Mouse (Mus musculus) neural tube, embryonic 15.5 days (tissue): ENCODE results near the gene Rxfp4. TPM values are rescaled to one million over a fixed set of nuclear protein-coding genes. Genes with fewer than 3 reads are reported as not detected.

Source experiments
- ATAC-seq: fragments of 200-750 bp; cut with Nextera tagmentation; 2 replicates; pipeline ENCODE4 v1.8.0; 2017; ENCODE audit warnings: mild to moderate bottlenecking, moderate TSS enrichment, moderate library complexity; ENCODE audit not compliant: low FRiP score
- H3K27ac ChIP-seq: fragments of 300-500 bp; sonication (generic); replicated peaks from 2 replicates; pipeline ENCODE4 v1.5.1; 2015; ENCODE audit warnings: mild to moderate bottlenecking, inconsistent platforms
- H3K27me3 ChIP-seq: fragments of 300-500 bp; sonication (generic); replicated peaks from 2 replicates; pipeline ENCODE4 v1.6.1; 2015; ENCODE audit warnings: inconsistent platforms
- H3K36me3 ChIP-seq: fragments of 300-500 bp; sonication (generic); 2 replicates; pipeline ENCODE4 v1.6.1; 2015; ENCODE audit warnings: inconsistent platforms
- H3K4me1 ChIP-seq: fragments of 300-500 bp; sonication (generic); 2 replicates; pipeline ENCODE4 v1.6.1; 2015; ENCODE audit warnings: inconsistent platforms
- H3K4me2 ChIP-seq: fragments of 300-500 bp; sonication (generic); 2 replicates; pipeline ENCODE4 v1.6.1; 2015; ENCODE audit warnings: inconsistent platforms, mild to moderate bottlenecking, moderate library complexity
- H3K4me3 ChIP-seq: fragments of 300-500 bp; sonication (generic); replicated peaks from 2 replicates; pipeline ENCODE4 v1.5.1; 2015; ENCODE audit warnings: mild to moderate bottlenecking, inconsistent platforms
- H3K9ac ChIP-seq: fragments of 300-500 bp; sonication (generic); replicated peaks from 2 replicates; pipeline ENCODE4 v1.6.1; 2015; ENCODE audit warnings: mild to moderate bottlenecking, inconsistent platforms
- H3K9me3 ChIP-seq: fragments of 300-500 bp; sonication (generic); replicated peaks from 2 replicates; pipeline ENCODE4 v1.6.1; 2016; ENCODE audit warnings: inconsistent platforms
- WGBS: fragments of 180-500 bp; shearing (Covaris S2); methylation state at CpG from one replicate; pipeline ENCODE4 v1.1.7; 2015; ENCODE audit warnings: mixed read lengths; 5-methylcytosine and 5-hydroxymethylcytosine counted together
- polyA plus RNA-seq: library from polyadenylated mRNA; unstranded; fragments of >200 nt; fragmentation: Nextera tagmentation; extraction: Ambion mirVana; gene quantifications from 2 replicates; pipeline ENCODE4 v1.2.1, GENCODE M21; 2015

Gene Rxfp4
- polyA plus RNA-seq, 1 experiment from 2014 or later, result not detected

GRCm38 (mm10) chr3:88625531-88625930 lies 27.4 kb downstream of the Rxfp4 start:
- peaks cover 13% of the 10 kb centered on the region for H3K36me3 ChIP-seq
- peak overlapping the region; percentile 86; the same call in 1 of the 2 replicates for H3K4me3 ChIP-seq
- peaks cover 61% of the 10 kb centered on the region for H3K4me1 ChIP-seq
- no peaks in the 10 kb centered on the region for H3K9me3 ChIP-seq
- no peak overlapping the region for H3K9ac ChIP-seq
- WGBS, result 88% methylated on average over 7 of the region's 7 CpGs
- no peak for ATAC-seq
- H3K27ac ChIP-seq, result peak overlapping the region; percentile 96
- no peaks in the 10 kb centered on the region for H3K27me3 ChIP-seq
- H3K4me2 ChIP-seq, result peak overlapping the region; percentile 87

- Histone ChIP-seq H3K27ac (peak overlapping the region; percentile 96), H3K4me3 (peak overlapping the region; percentile 86), H3K9me3 (no peaks in the 10 kb centered on the region), H3K36me3 (peaks cover 9% of the 10 kb centered on the region), H3K4me2 (peak overlapping the region; percentile 87), H3K27me3 (no peaks in the 10 kb centered on the region), H3K9ac (peak overlapping the region; percentile 95), H3K4me1 (peaks cover 65% of the 10 kb centered on the region)
- no peak for ATAC-seq
- 14% methylated on average over 2 of the region's 2 CpGs for WGBS
Measured at GRCm38 (mm10) chr3:88624951-88625350, 28.0 kb downstream of the Rxfp4 start.

GRCm38 (mm10) chr3:88624324-88624723 lies 28.6 kb downstream of the Rxfp4 start:
- WGBS, result 3% methylated on average over 4 of the region's 4 CpGs
- Histone ChIP-seq H3K9ac (peak overlapping the region; percentile 95), H3K36me3 (peaks cover 3% of the 10 kb centered on the region), H3K4me2 (peak overlapping the region; percentile 87), H3K4me1 (peaks cover 66% of the 10 kb centered on the region), H3K27ac (peak overlapping the region; percentile 96), H3K27me3 (no peaks in the 10 kb centered on the region), H3K9me3 (no peaks in the 10 kb centered on the region), H3K4me3 (peak overlapping the region; percentile 86)
- no peak for ATAC-seq

GRCm38 (mm10) chr3:88623346-88624135 lies 29.4 kb downstream of the Rxfp4 start:
- H3K4me3 ChIP-seq, result peak overlapping the region; percentile 86
- H3K4me2 ChIP-seq, result peak overlapping the region; percentile 87
- peaks cover 60% of the 10 kb centered on the region for H3K4me1 ChIP-seq
- no peaks in the 10 kb centered on the region for H3K27me3 ChIP-seq
- H3K27ac ChIP-seq, result peak overlapping the region; percentile 96
- H3K36me3 ChIP-seq, result no peaks in the 10 kb centered on the region
- H3K9me3 ChIP-seq, result no peaks in the 10 kb centered on the region
- peak overlapping the region; percentile 95 for H3K9ac ChIP-seq
- ATAC-seq, result peak; percentile 21; the same call in 1 of the 2 replicates
- 1% methylated on average over 14 of the region's 15 CpGs for WGBS

- H3K9me3 ChIP-seq, result no peaks in the 10 kb centered on the region
- H3K27ac ChIP-seq, result peak overlapping the region; percentile 96
- H3K4me3 ChIP-seq, result peak overlapping the region; percentile 86
- no peaks in the 10 kb centered on the region for H3K36me3 ChIP-seq
- H3K9ac ChIP-seq, result peak overlapping the region; percentile 95
- H3K27me3 ChIP-seq, result no peaks in the 10 kb centered on the region
- peak; percentile 51 for ATAC-seq
- peaks cover 54% of the 10 kb centered on the region for H3K4me1 ChIP-seq
- WGBS, result 0% methylated on average over 5 of the region's 6 CpGs
- peak overlapping the region; percentile 87 for H3K4me2 ChIP-seq
Measured at GRCm38 (mm10) chr3:88622941-88623345, 30.0 kb downstream of the Rxfp4 start.

GRCm38 (mm10) chr3:88622113-88622940 lies 30.6 kb downstream of the Rxfp4 start:
- Histone ChIP-seq H3K4me3 (peak overlapping the region; percentile 86), H3K9ac (peak overlapping the region; percentile 95), H3K4me2 (peak overlapping the region; percentile 87), H3K27me3 (no peaks in the 10 kb centered on the region), H3K27ac (peak overlapping the region; percentile 96), H3K36me3 (no peaks in the 10 kb centered on the region), H3K4me1 (peaks cover 50% of the 10 kb centered on the region), H3K9me3 (no peaks in the 10 kb centered on the region)
- peak; percentile 29; the same call in 1 of the 2 replicates for ATAC-seq
- under 1% methylated on average over 24 of the region's 24 CpGs for WGBS

GRCm38 (mm10) chr3:88621537-88622112 lies 31.3 kb downstream of the Rxfp4 start:
- H3K9ac ChIP-seq, result peak overlapping the region; percentile 95
- no peaks in the 10 kb centered on the region for H3K9me3 ChIP-seq
- H3K4me1 ChIP-seq, result peaks cover 44% of the 10 kb centered on the region
- H3K4me2 ChIP-seq, result peak overlapping the region; percentile 87
- H3K27ac ChIP-seq, result peak overlapping the region; percentile 96
- no peaks in the 10 kb centered on the region for H3K36me3 ChIP-seq
- H3K4me3 ChIP-seq, result peak overlapping the region; percentile 86
- under 1% methylated on average over 36 of the region's 36 CpGs for whole genome bisulfite sequencing
- no peaks in the 10 kb centered on the region for H3K27me3 ChIP-seq
- peak; percentile 25 for ATAC-seq

- Histone ChIP-seq H3K4me2 (peak overlapping the region; percentile 87), H3K27ac (peak overlapping the region; percentile 96), H3K9me3 (no peaks in the 10 kb centered on the region), H3K27me3 (no peaks in the 10 kb centered on the region), H3K36me3 (no peaks in the 10 kb centered on the region), H3K4me3 (peak overlapping the region; percentile 86), H3K4me1 (peaks cover 44% of the 10 kb centered on the region), H3K9ac (peak overlapping the region; percentile 95)
- peak; percentile 70 for ATAC-seq
- under 1% methylated on average over 62 of the region's 64 CpGs for WGBS
Measured at GRCm38 (mm10) chr3:88620992-88621536, 31.9 kb downstream of the Rxfp4 start.

GRCm38 (mm10) chr3:88620146-88620991 lies 32.6 kb downstream of the Rxfp4 start:
- Histone ChIP-seq H3K4me2 (peak overlapping the region; percentile 87), H3K36me3 (no peaks in the 10 kb centered on the region), H3K9me3 (no peaks in the 10 kb centered on the region), H3K4me3 (peak overlapping the region; percentile 86), H3K27ac (peak overlapping the region; percentile 96), H3K4me1 (peaks cover 44% of the 10 kb centered on the region), H3K9ac (peak overlapping the region; percentile 95), H3K27me3 (no peaks in the 10 kb centered on the region)
- ATAC-seq, result no peak
- 13% methylated on average over 15 of the region's 15 CpGs for WGBS

- WGBS, result 43% methylated on average over 9 of the region's 9 CpGs
- ATAC-seq, result no peak
- no peaks in the 10 kb centered on the region for H3K36me3 ChIP-seq
Measured at GRCm38 (mm10) chr3:88619113-88620097, 33.5 kb downstream of the Rxfp4 start.

More at GRCm38 (mm10) chr3:88619113-88620097, 33.5 kb downstream of the Rxfp4 start:
- Histone ChIP-seq H3K27ac (no peak overlapping the region), H3K27me3 (no peaks in the 10 kb centered on the region), H3K9me3 (no peaks in the 10 kb centered on the region), H3K4me1 (peaks cover 38% of the 10 kb centered on the region), H3K4me2 (no peak overlapping the region), H3K4me3 (no peak overlapping the region), H3K9ac (no peak overlapping the region)
